Mouse (Mus musculus) telencephalon, adult 2 months (tissue): Measurements from ENCODE around the gene Dpp3.
"Not testable (repeated sequence)": the region's sequence is repeated elsewhere in the genome, so short reads cannot be mapped to it uniquely, and the experiment has no call there.

ENCODE experiments used
- DNase-seq: peaks from one replicate; pipeline ENCODE4 v3.0.0-alpha.2; 2011; ENCODE audit warnings: low read depth, low spot score

Dpp3 gene

GRCm38 (mm10) chr19:4896780-4897520 lies 31.1 kb downstream of the Dpp3 start:
- no peak for DNase-seq

DNA sequence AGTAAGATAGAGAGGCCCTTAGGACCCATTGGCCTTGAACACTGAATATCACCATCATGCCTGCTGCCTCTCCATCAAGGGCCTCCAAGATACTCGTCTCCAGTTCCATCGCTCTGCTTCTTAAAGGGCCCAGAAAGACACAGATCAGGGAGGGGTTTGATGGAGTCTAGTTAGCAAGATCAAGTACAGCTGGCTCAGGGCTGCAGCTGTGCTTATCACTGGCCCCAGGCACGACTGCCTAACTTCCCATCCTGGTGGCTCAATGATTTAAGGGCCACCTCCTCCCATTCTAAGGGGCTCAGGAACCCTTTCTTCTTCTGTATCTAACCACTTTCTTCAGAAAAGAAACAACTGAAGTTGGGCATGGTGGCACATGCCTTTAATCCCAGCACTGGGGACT lies 36.3 kb downstream of the Dpp3 start:
- no peak for DNase-seq

- no peak for DNase-seq
Observed at GRCm38 (mm10) chr19:4889791-4890190, 38.3 kb downstream of the Dpp3 start.

DNA sequence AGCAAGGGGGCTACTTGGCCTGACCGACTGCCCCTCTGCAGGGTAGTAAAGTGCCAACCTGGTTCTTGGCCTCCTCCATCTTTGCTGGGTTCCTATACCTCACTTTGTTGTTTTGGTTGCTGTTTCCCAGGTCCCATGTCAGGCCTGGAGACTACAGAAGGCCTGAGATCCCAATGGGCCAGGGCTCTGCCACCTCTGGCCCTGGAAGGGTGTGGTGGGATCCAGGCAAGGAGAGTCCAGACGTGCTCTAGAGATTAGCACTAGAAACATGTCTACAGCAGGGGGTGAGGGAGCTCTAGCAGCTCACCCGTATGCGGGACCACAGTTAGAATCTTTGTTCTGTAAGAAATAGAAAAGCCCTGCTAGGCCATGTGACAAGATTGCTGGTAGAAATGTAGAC lies 44.1 kb downstream of the Dpp3 start:
- DNase-seq = no peak

- no peak for DNase-seq
Observed at GRCm38 (mm10) chr19:4879324-4879703, 48.8 kb downstream of the Dpp3 start.

GRCm38 (mm10) chr19:4878405-4879323 lies 49.4 kb downstream of the Dpp3 start, which contains the start of gene Zdhhc24:
Zdhhc24 (plus strand) TSS chr19:4878668.
- peak; percentile 96 for DNase-seq

DNA sequence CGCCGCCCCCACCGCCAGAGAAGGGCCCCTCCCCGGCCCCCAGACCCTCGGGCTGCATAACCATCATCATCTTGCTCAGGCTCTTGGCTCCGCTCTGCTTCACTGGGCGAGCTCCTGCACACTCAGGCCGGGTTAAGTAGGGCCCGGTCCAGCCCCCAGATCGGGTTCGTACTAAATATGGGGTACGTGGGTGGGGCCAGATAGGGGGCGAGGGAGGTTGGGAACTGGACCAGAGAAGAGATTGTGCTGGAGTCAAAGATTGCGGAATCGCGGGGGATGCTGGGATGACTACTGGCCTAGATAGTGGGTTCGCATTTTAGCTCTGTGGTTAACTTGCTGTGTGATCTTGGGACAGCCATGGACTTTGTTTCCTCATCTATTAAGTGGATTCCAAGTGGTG lies 50.3 kb downstream of the Dpp3 start, which contains the start of gene Actn3:
Gene Actn3 (minus strand): TSS at position 125 of the 400 bp plus-strand sequence.
- DNase-seq = no peak

GRCm38 (mm10) chr19:4876755-4877154 lies 51.3 kb downstream of the Dpp3 start:
- DNase-seq = no peak

GRCm38 (mm10) chr19:4876241-4876640 lies 51.8 kb downstream of the Dpp3 start:
- DNase-seq = no peak

- DNase-seq = not testable (repeated sequence)
Observed at GRCm38 (mm10) chr19:4874613-4875012, 53.5 kb downstream of the Dpp3 start.

DNA sequence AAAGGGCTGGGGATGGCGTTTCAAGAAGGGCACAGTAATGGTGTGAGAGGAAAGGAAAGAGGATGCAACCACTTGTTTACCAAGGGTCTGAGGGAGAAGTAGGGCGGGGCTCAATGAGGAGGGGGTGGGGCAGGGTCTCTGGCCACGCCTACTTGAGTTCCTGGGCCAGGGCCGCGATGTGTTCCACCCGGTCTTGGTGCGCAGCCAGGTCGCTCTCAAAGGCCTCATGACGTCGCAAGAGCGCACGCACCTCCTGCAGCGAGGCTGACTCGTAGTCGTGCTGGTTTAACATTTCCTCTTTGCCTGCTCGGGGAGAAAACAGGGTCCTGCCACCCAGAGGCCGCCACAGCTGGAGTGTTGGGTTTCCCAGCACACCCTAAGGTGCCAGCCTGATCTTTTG lies 62.9 kb downstream of the Dpp3 start:
- no peak for DNase-seq

- no peak for DNase-seq
Observed at GRCm38 (mm10) chr19:4863048-4863447, 65.0 kb downstream of the Dpp3 start.

- no peak for DNase-seq
Observed at GRCm38 (mm10) chr19:4859081-4859480, 69.0 kb downstream of the Dpp3 start.
